Mouse (Mus musculus) lung, embryonic 15.5 days (tissue): ENCODE data around the gene Kcnn1. TPM values are rescaled to one million over a fixed set of nuclear protein-coding genes. Genes with fewer than 3 reads are reported as not detected.
A peak's percentile ranks its signal among the peaks of the same experiment; 100 is the strongest.
"Not testable (repeated sequence)": the region's sequence is repeated elsewhere in the genome, so short reads cannot be mapped to it uniquely, and the experiment has no call there.

ENCODE experiments used
- ATAC-seq: fragments of 200-750 bp; cut with Nextera tagmentation; 2 replicates; pipeline ENCODE4 v1.8.0; 2017; ENCODE audit warnings: moderate number of reproducible peaks, borderline replicate concordance; ENCODE audit not compliant: low FRiP score, low TSS enrichment; ENCODE audit errors: extremely low read depth
- H3K27ac ChIP-seq: fragments of 300-500 bp; sonication (generic); 2 replicates; pipeline ENCODE4 v1.5.1; 2015; ENCODE audit warnings: moderate library complexity, mild to moderate bottlenecking, inconsistent platforms
- H3K27me3 ChIP-seq: fragments of 300-500 bp; sonication (generic); 2 replicates; pipeline ENCODE4 v1.6.1; 2015; ENCODE audit warnings: inconsistent platforms
- H3K36me3 ChIP-seq: fragments of 300-500 bp; sonication (generic); 2 replicates; pipeline ENCODE4 v1.6.1; 2015; ENCODE audit warnings: inconsistent platforms
- H3K4me1 ChIP-seq: fragments of 300-500 bp; sonication (generic); 2 replicates; pipeline ENCODE4 v1.6.1; 2015; ENCODE audit warnings: inconsistent platforms
- H3K4me2 ChIP-seq: fragments of 300-500 bp; sonication (generic); 2 replicates; pipeline ENCODE4 v1.6.1; 2015; ENCODE audit warnings: inconsistent platforms, mild to moderate bottlenecking, moderate library complexity
- H3K4me3 ChIP-seq: fragments of 300-500 bp; sonication (generic); 2 replicates; pipeline ENCODE4 v1.5.1; 2015; ENCODE audit warnings: mild to moderate bottlenecking, inconsistent platforms
- H3K9ac ChIP-seq: fragments of 300-500 bp; sonication (generic); 2 replicates; pipeline ENCODE4 v1.6.1; 2015; ENCODE audit warnings: inconsistent platforms
- H3K9me3 ChIP-seq: fragments of 300-500 bp; sonication (generic); 2 replicates; pipeline ENCODE4 v1.6.1; 2016; ENCODE audit warnings: inconsistent platforms
- WGBS: fragments of 180-500 bp; shearing (Covaris S2); methylation state at CpG from one replicate; pipeline ENCODE4 v1.1.7; 2015; 5-methylcytosine and 5-hydroxymethylcytosine counted together
- polyA plus RNA-seq: library from polyadenylated mRNA; unstranded; fragments of >200 nt; fragmentation: Nextera tagmentation; extraction: Ambion mirVana; gene quantifications from 2 replicates; pipeline ENCODE4 v1.2.1, GENCODE M21; 2015

The Kcnn1 gene
- polyA plus RNA-seq, 1 experiment from 2014 or later = 1.2 TPM

GRCm38 (mm10) chr8:70836666-70837065 is 26.4 kb downstream of the Kcnn1 start:
- no peak overlapping the region for H3K4me2 ChIP-seq
- H3K36me3 ChIP-seq = no peaks in the 10 kb centered on the region
- H3K9me3 ChIP-seq = no peaks in the 10 kb centered on the region
- WGBS = 83% methylated on average over 12 of the region's 12 CpGs
- ATAC-seq = no peak
- H3K4me1 ChIP-seq = peaks cover 33% of the 10 kb centered on the region
- H3K9ac ChIP-seq = no peak overlapping the region
- no peak overlapping the region for H3K27ac ChIP-seq
- no peaks in the 10 kb centered on the region for H3K27me3 ChIP-seq
- H3K4me3 ChIP-seq = no peak overlapping the region

- no peak for ATAC-seq
- Histone ChIP-seq H3K4me2 (no peak overlapping the region), H3K9ac (no peak overlapping the region), H3K27me3 (no peaks in the 10 kb centered on the region), H3K4me3 (no peak overlapping the region), H3K4me1 (peaks cover 26% of the 10 kb centered on the region), H3K9me3 (no peaks in the 10 kb centered on the region), H3K36me3 (no peaks in the 10 kb centered on the region), H3K27ac (no peak overlapping the region)
- 94% methylated on average over 3 of the region's 3 CpGs for WGBS
These were observed 29.0 kb downstream of the Kcnn1 start for GRCm38 (mm10) chr8:70834071-70834470.

- Histone ChIP-seq H3K36me3 (no peaks in the 10 kb centered on the region), H3K9ac (no peak overlapping the region), H3K9me3 (no peaks in the 10 kb centered on the region), H3K27ac (peak overlapping the region; percentile 53), H3K4me1 (peaks cover 22% of the 10 kb centered on the region), H3K4me2 (no peak overlapping the region), H3K4me3 (no peak overlapping the region), H3K27me3 (no peaks in the 10 kb centered on the region)
- WGBS = 39% methylated on average over 15 of the region's 15 CpGs
- no peak for ATAC-seq
These were observed 29.5 kb downstream of the Kcnn1 start for GRCm38 (mm10) chr8:70833520-70833919.

GRCm38 (mm10) chr8:70833018-70833482 is 30.0 kb downstream of the Kcnn1 start:
- no peaks in the 10 kb centered on the region for H3K9me3 ChIP-seq
- H3K4me3 ChIP-seq = no peak overlapping the region
- H3K9ac ChIP-seq = no peak overlapping the region
- peak overlapping the region; percentile 53 for H3K27ac ChIP-seq
- 39% methylated on average over 9 of the region's 9 CpGs for WGBS
- peaks cover 17% of the 10 kb centered on the region; the same call in 1 of the 2 replicates for H3K4me1 ChIP-seq
- no peak for ATAC-seq
- no peaks in the 10 kb centered on the region for H3K36me3 ChIP-seq
- no peak overlapping the region for H3K4me2 ChIP-seq
- no peaks in the 10 kb centered on the region for H3K27me3 ChIP-seq

GRCm38 (mm10) chr8:70832371-70832770 is 30.7 kb downstream of the Kcnn1 start:
- Histone ChIP-seq H3K9me3 (no peaks in the 10 kb centered on the region), H3K27ac (0 out of 2 replicates have a peak overlapping the region, but pooled peaks have one; percentile 53), H3K4me1 (peaks cover 17% of the 10 kb centered on the region; the same call in 1 of the 2 replicates), H3K4me3 (no peak overlapping the region), H3K4me2 (no peak overlapping the region), H3K9ac (no peak overlapping the region), H3K27me3 (no peaks in the 10 kb centered on the region), H3K36me3 (no peaks in the 10 kb centered on the region)
- WGBS = 67% methylated on average over 11 of the region's 11 CpGs
- ATAC-seq = no peak

- Histone ChIP-seq H3K4me3 (no peak overlapping the region), H3K9ac (no peak overlapping the region), H3K27me3 (no peaks in the 10 kb centered on the region), H3K4me2 (no peak overlapping the region), H3K36me3 (no peaks in the 10 kb centered on the region), H3K9me3 (no peaks in the 10 kb centered on the region), H3K27ac (no peak overlapping the region), H3K4me1 (peaks cover 17% of the 10 kb centered on the region; the same call in 1 of the 2 replicates)
- 65% methylated on average over 8 of the region's 8 CpGs for WGBS
- ATAC-seq = no peak
These were observed 31.5 kb downstream of the Kcnn1 start for GRCm38 (mm10) chr8:70831517-70831916.

GRCm38 (mm10) chr8:70827796-70828195 is 35.3 kb downstream of the Kcnn1 start:
- Histone ChIP-seq H3K27me3 (no peaks in the 10 kb centered on the region), H3K4me3 (no peak overlapping the region), H3K36me3 (no peaks in the 10 kb centered on the region), H3K27ac (no peak overlapping the region), H3K9ac (no peak overlapping the region), H3K4me2 (no peak overlapping the region), H3K4me1 (peaks cover 5% of the 10 kb centered on the region; the same call in 1 of the 2 replicates), H3K9me3 (no peaks in the 10 kb centered on the region)
- whole genome bisulfite sequencing = 80% methylated on average over 1 of the region's 1 CpGs
- ATAC-seq = no peak

- H3K4me1 ChIP-seq = peaks cover 2% of the 10 kb centered on the region
- no peak overlapping the region for H3K4me3 ChIP-seq
- H3K36me3 ChIP-seq = no peaks in the 10 kb centered on the region
- H3K9me3 ChIP-seq = no peaks in the 10 kb centered on the region
- no peak overlapping the region for H3K9ac ChIP-seq
- no peak overlapping the region for H3K27ac ChIP-seq
- H3K4me2 ChIP-seq = no peak overlapping the region
- no peak for ATAC-seq
- no peaks in the 10 kb centered on the region for H3K27me3 ChIP-seq
- 96% methylated on average over 2 of the region's 2 CpGs for WGBS
These were observed 36.0 kb downstream of the Kcnn1 start for GRCm38 (mm10) chr8:70827010-70827409.

GRCm38 (mm10) chr8:70825816-70826215 is 37.2 kb downstream of the Kcnn1 start:
- Histone ChIP-seq H3K4me2 (no peak overlapping the region), H3K27me3 (0 out of 2 replicates have a peak, but pooled peaks cover 4% of the 10 kb centered on the region), H3K4me1 (peaks cover 10% of the 10 kb centered on the region), H3K4me3 (no peak overlapping the region), H3K27ac (no peak overlapping the region), H3K9me3 (no peaks in the 10 kb centered on the region), H3K9ac (no peak overlapping the region), H3K36me3 (no peaks in the 10 kb centered on the region)
- ATAC-seq = no peak
- WGBS = 78% methylated on average over 8 of the region's 8 CpGs

GRCm38 (mm10) chr8:70823802-70824201 is 39.3 kb downstream of the Kcnn1 start:
- Histone ChIP-seq H3K36me3 (no peaks in the 10 kb centered on the region), H3K27ac (no peak overlapping the region), H3K4me2 (no peak overlapping the region), H3K4me3 (no peak overlapping the region), H3K4me1 (peaks cover 21% of the 10 kb centered on the region), H3K27me3 (peaks cover 12% of the 10 kb centered on the region; the same call in 1 of the 2 replicates), H3K9ac (no peak overlapping the region), H3K9me3 (no peaks in the 10 kb centered on the region)
- WGBS = 84% methylated on average over 7 of the region's 7 CpGs
- no peak for ATAC-seq

GRCm38 (mm10) chr8:70822594-70822993 is 40.5 kb downstream of the Kcnn1 start:
- H3K9me3 ChIP-seq, H3K36me3 ChIP-seq, H3K27ac ChIP-seq, H3K4me2 ChIP-seq, H3K4me3 ChIP-seq, ATAC-seq, H3K9ac ChIP-seq: not testable (repeated sequence)
- Histone ChIP-seq H3K4me1 (peaks cover 21% of the 10 kb centered on the region), H3K27me3 (peaks cover 15% of the 10 kb centered on the region; the same call in 1 of the 2 replicates)
- WGBS = 76% methylated on average over 3 of the region's 3 CpGs

GRCm38 (mm10) chr8:70821992-70822391 is 41.1 kb downstream of the Kcnn1 start:
- H3K9me3 ChIP-seq = no peaks in the 10 kb centered on the region
- no peak for ATAC-seq
- peaks cover 20% of the 10 kb centered on the region for H3K27me3 ChIP-seq

More at GRCm38 (mm10) chr8:70821992-70822391, 41.1 kb downstream of the Kcnn1 start:
- Histone ChIP-seq H3K4me2 (no peak overlapping the region), H3K27ac (no peak overlapping the region), H3K4me3 (no peak overlapping the region), H3K9ac (no peak overlapping the region), H3K36me3 (no peaks in the 10 kb centered on the region), H3K4me1 (peaks cover 24% of the 10 kb centered on the region)
- 34% methylated on average over 11 of the region's 11 CpGs for WGBS
